Comparison of ENCODE assay signal across 24 mouse cellular contexts in the genomic region with DNA sequence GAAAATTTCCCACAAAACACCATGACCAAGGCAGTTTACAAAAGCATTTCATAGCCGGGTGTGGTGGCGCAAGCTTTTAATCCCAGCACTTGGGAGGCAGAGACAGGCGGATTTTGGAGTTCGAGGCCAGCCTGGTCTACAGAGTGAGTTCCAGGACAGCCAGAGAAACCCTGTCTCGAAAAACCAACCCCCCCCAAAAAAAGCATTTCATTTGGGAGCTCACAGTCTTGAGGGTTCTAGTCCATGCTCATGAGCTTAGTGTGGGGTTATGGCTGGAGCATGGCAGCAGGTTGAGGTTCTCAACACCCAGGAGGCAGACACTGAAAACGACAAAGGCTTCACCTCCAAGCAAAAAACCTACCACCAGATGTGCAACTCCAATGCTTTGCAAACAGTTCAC. TPM values are rescaled to one million over a fixed set of nuclear protein-coding genes. Genes with fewer than 3 reads are reported as not detected.
DNase-seq lines count a peak whose midpoint lies in the region; ATAC-seq lines count a peak whose summit lies in the region.
"Had no signal": no experiment of that assay in that cellular context is flagged by ENCODE, and none has a peak within 500 bp of the region (broad histone marks: within the 10 kb centered on the region; RNA-seq: fewer than 3 reads in every experiment).

No protein-coding gene starts in this region.

- intact Hi-C loops in heart, postnatal 14 days (cut with DNase I), result no loop called here

- no peak overlapping the region for H3K4me3 ChIP-seq in midbrain, embryonic 11.5 days (ENCODE audit: low read depth, low read length)
- H3K4me3 ChIP-seq in midbrain, embryonic 16.5 days (ENCODE audit: low read depth, low read length), result no peak overlapping the region
- H3K4me3 ChIP-seq: embryonic facial prominence, embryonic 10.5 days; embryonic facial prominence, embryonic 13.5 days; erythroblast, embryonic 14.5 days; forebrain, embryonic 12.5 days; forebrain, embryonic 15.5 days; heart, embryonic 13.5 days; hindbrain, embryonic 12.5 days; hindbrain, embryonic 15.5 days had no signal

- no peak overlapping the region for H3K27ac ChIP-seq in midbrain, embryonic 11.5 days (ENCODE audit: low read depth, low read length)
- no peak overlapping the region for H3K27ac ChIP-seq in midbrain, embryonic 16.5 days (ENCODE audit: low read length)
- H3K27ac ChIP-seq: embryonic facial prominence, embryonic 10.5 days; embryonic facial prominence, embryonic 13.5 days; forebrain, embryonic 12.5 days; forebrain, embryonic 15.5 days; heart, embryonic 13.5 days; hindbrain, embryonic 12.5 days; hindbrain, embryonic 15.5 days had no signal

- 84% methylated on average over 6 of the region's 6 CpGs for WGBS in midbrain, embryonic 11.5 days
- 86% methylated on average over 6 of the region's 6 CpGs for WGBS in midbrain, embryonic 16.5 days

- ATAC-seq in midbrain, embryonic 11.5 days (ENCODE audit: low FRiP score), result no peak
- no peak for ATAC-seq in midbrain, embryonic 16.5 days
- ATAC-seq: activated CD4-positive, CD25-positive, alpha-beta regulatory T cell, adult 4 months; CD4-positive, CD25-positive, alpha-beta regulatory T cell, adult 4 months; forebrain, embryonic 15.5 days had no signal

- no peak overlapping the region for H3K9ac ChIP-seq in midbrain, embryonic 11.5 days (ENCODE audit: low read length)
- H3K9ac ChIP-seq in midbrain, embryonic 16.5 days (ENCODE audit: low read depth, low read length), result no peak overlapping the region
- H3K9ac ChIP-seq: embryonic facial prominence, embryonic 13.5 days; forebrain, embryonic 12.5 days; forebrain, embryonic 15.5 days; heart, embryonic 13.5 days; hindbrain, embryonic 12.5 days; hindbrain, embryonic 15.5 days had no signal

- H3K4me2 ChIP-seq in midbrain, embryonic 11.5 days, result no peak overlapping the region
- no peak overlapping the region for H3K4me2 ChIP-seq in midbrain, embryonic 16.5 days (ENCODE audit: low read length)
- H3K4me2 ChIP-seq: embryonic facial prominence, embryonic 13.5 days; forebrain, embryonic 12.5 days; forebrain, embryonic 15.5 days; heart, embryonic 13.5 days; hindbrain, embryonic 12.5 days; hindbrain, embryonic 15.5 days had no signal

- no peaks in the 10 kb centered on the region for H3K27me3 ChIP-seq in midbrain, embryonic 11.5 days (ENCODE audit: control insufficient read depth, insufficient read depth, low read length)
- H3K27me3 ChIP-seq in midbrain, embryonic 16.5 days (ENCODE audit: control insufficient read depth, insufficient read depth, low read depth, low read length), result no peaks in the 10 kb centered on the region
- H3K27me3 ChIP-seq: embryonic facial prominence, embryonic 13.5 days; forebrain, embryonic 12.5 days; forebrain, embryonic 15.5 days; heart, embryonic 13.5 days; hindbrain, embryonic 12.5 days; hindbrain, embryonic 15.5 days had no signal

- no peaks in the 10 kb centered on the region for H3K4me1 ChIP-seq in midbrain, embryonic 11.5 days (ENCODE audit: control insufficient read depth, insufficient read depth, low read length)
- no peaks in the 10 kb centered on the region for H3K4me1 ChIP-seq in midbrain, embryonic 16.5 days (ENCODE audit: control insufficient read depth, insufficient read depth, low read length)
- H3K4me1 ChIP-seq: embryonic facial prominence, embryonic 10.5 days; embryonic facial prominence, embryonic 13.5 days; forebrain, embryonic 12.5 days; forebrain, embryonic 15.5 days; heart, embryonic 13.5 days; hindbrain, embryonic 12.5 days; hindbrain, embryonic 15.5 days had no signal

- peak; percentile 72 for DNase-seq in heart, adult 11 months
- no peak for DNase-seq in heart, postnatal 14 days
- DNase-seq in midbrain, embryonic 11.5 days (ENCODE audit: low spot score, missing footprints), result peak; percentile 83
- peak; percentile 39 for DNase-seq in naive thymus-derived CD4-positive, alpha-beta T cell, adult 2 months (ENCODE audit: low read depth)
- no peak for DNase-seq in gastrocnemius, postnatal 4 days (ENCODE audit: low spot score in 2 of 2)
- DNase-seq in retina, embryonic 14.5 days (ENCODE audit: low spot score), result no peak
- DNase-seq: adrenal gland, postnatal 14 days; cerebellum, adult 11 months; cerebellum, adult 2 months; cerebellum, adult 9-11 months; cerebellum, postnatal 25 days; embryo, embryonic 11 days; gastrocnemius, postnatal 25 days had no signal

- H3K9me3 ChIP-seq in midbrain, embryonic 11.5 days (ENCODE audit: control insufficient read depth, low read length), result no peaks in the 10 kb centered on the region
- H3K9me3 ChIP-seq in midbrain, embryonic 16.5 days (replicated peaks; ENCODE audit: control insufficient read depth, low read length, poor library complexity, severe bottlenecking), result no peaks in the 10 kb centered on the region
- H3K9me3 ChIP-seq: embryonic facial prominence, embryonic 10.5 days; embryonic facial prominence, embryonic 13.5 days; forebrain, embryonic 12.5 days; forebrain, embryonic 15.5 days; heart, embryonic 13.5 days; hindbrain, embryonic 12.5 days; hindbrain, embryonic 15.5 days had no signal

- peaks cover 31% of the 10 kb centered on the region for H3K36me3 ChIP-seq in midbrain, embryonic 11.5 days (ENCODE audit: control insufficient read depth, insufficient read depth, low read length)
- H3K36me3 ChIP-seq in midbrain, embryonic 16.5 days (ENCODE audit: control insufficient read depth, insufficient read depth, low read length), result peaks cover 33% of the 10 kb centered on the region

RNA-seq across cellular contexts. Expression of a gene that starts 15.4 kb away (rescaled TPM):
- 10 to 100 TPM; 74.3 to 83.6 TPM for total RNA-seq in heart, postnatal 14 days (2021)
- polyA plus RNA-seq in midbrain, embryonic 11.5 days (2014; fragmentation: Nextera tagmentation; extraction: Ambion mirVana), result 587 and 613 TPM in 2 replicates
- polyA plus RNA-seq in midbrain, embryonic 16.5 days (2015; fragmentation: Nextera tagmentation; extraction: Ambion mirVana), result 346 and 351 TPM in 2 replicates
- total RNA-seq in gastrocnemius, postnatal 4 days (2021), result 100 to 1,000 TPM; 116 to 130 TPM

RNA-seq across cellular contexts. Expression of a gene that starts 15.7 kb away (rescaled TPM):
- 10 to 100 TPM; 80.3 to 95.1 TPM for total RNA-seq in heart, postnatal 14 days (2021)
- 157 and 173 TPM in 2 replicates for polyA plus RNA-seq in midbrain, embryonic 11.5 days (2014; fragmentation: Nextera tagmentation; extraction: Ambion mirVana)
- 178 and 188 TPM in 2 replicates for polyA plus RNA-seq in midbrain, embryonic 16.5 days (2015; fragmentation: Nextera tagmentation; extraction: Ambion mirVana)
- total RNA-seq in gastrocnemius, postnatal 4 days (2021), result 10 to 100 TPM; 56.7 to 80.5 TPM

RNA-seq across cellular contexts. Expression of a gene that starts 36.8 kb away (rescaled TPM):
- total RNA-seq in heart, postnatal 14 days (2021), result 10 to 100 TPM; 12.8 to 13.3 TPM
- polyA plus RNA-seq in midbrain, embryonic 11.5 days (2014; fragmentation: Nextera tagmentation; extraction: Ambion mirVana), result 66.6 and 67.2 TPM in 2 replicates
- polyA plus RNA-seq in midbrain, embryonic 16.5 days (2015; fragmentation: Nextera tagmentation; extraction: Ambion mirVana), result 56.9 and 57.5 TPM in 2 replicates
- total RNA-seq in gastrocnemius, postnatal 4 days (2021), result 10 to 100 TPM; 13.8 to 14.1 TPM

RNA-seq across cellular contexts. Expression of a gene that starts 37.1 kb away (rescaled TPM):
- total RNA-seq in heart, postnatal 14 days (2021), result 10 to 100 TPM; 16.7 to 19.6 TPM
- 56.8 and 61.9 TPM in 2 replicates for polyA plus RNA-seq in midbrain, embryonic 11.5 days (2014; fragmentation: Nextera tagmentation; extraction: Ambion mirVana)
- 49.8 and 50.2 TPM in 2 replicates for polyA plus RNA-seq in midbrain, embryonic 16.5 days (2015; fragmentation: Nextera tagmentation; extraction: Ambion mirVana)
- 10 to 100 TPM; 24.8 to 25.9 TPM for total RNA-seq in gastrocnemius, postnatal 4 days (2021)

Comparison
In these comparisons a context has a peak if more than half of its experiments do, and no peak if none do; other contexts are left out.
1. DNase-seq: peak in heart, adult 11 months (single experiment), midbrain, embryonic 11.5 days (single experiment) and naive thymus-derived CD4-positive, alpha-beta T cell, adult 2 months (single experiment); none in heart, postnatal 14 days (0 of 2), gastrocnemius, postnatal 4 days (0 of 2) and retina, embryonic 14.5 days (single experiment).